Mouse (Mus musculus) hindbrain, embryonic 16.5 days (tissue): ENCODE data around the gene Rpp21. TPM values are rescaled to one million over a fixed set of nuclear protein-coding genes. Genes with fewer than 3 reads are reported as not detected.

Experiments used
- ATAC-seq: fragments of 200-750 bp; cut with Nextera tagmentation; 2 replicates; pipeline ENCODE4 v1.8.0; 2017; ENCODE audit warnings: moderate TSS enrichment, moderate library complexity
- H3K27ac ChIP-seq: fragments of 300-500 bp; sonication (generic); 2 replicates; pipeline ENCODE4 v1.5.1; 2014; ENCODE audit warnings: low read depth, mild to moderate bottlenecking, control low read depth, low read length, moderate library complexity
- H3K27me3 ChIP-seq: fragments of 300-500 bp; sonication (generic); replicated peaks from 2 replicates; pipeline ENCODE4 v1.6.1; 2014; ENCODE audit warnings: low read length; ENCODE audit not compliant: control insufficient read depth, insufficient read depth
- H3K36me3 ChIP-seq: fragments of 300-500 bp; sonication (generic); 2 replicates; pipeline ENCODE4 v1.6.1; 2014; ENCODE audit warnings: mild to moderate bottlenecking, low read length, moderate library complexity, mixed read lengths; ENCODE audit not compliant: control insufficient read depth, insufficient read depth
- H3K4me1 ChIP-seq: fragments of 300-500 bp; sonication (generic); 2 replicates; pipeline ENCODE4 v1.6.1; 2014; ENCODE audit warnings: low read depth, low read length; ENCODE audit not compliant: control insufficient read depth, insufficient read depth
- H3K4me2 ChIP-seq: fragments of 300-500 bp; sonication (generic); 2 replicates; pipeline ENCODE4 v1.6.1; 2014; ENCODE audit warnings: mild to moderate bottlenecking, low read length, control low read depth, moderate library complexity
- H3K4me3 ChIP-seq: fragments of 300-500 bp; sonication (generic); 2 replicates; pipeline ENCODE4 v1.5.1; 2014; ENCODE audit warnings: mild to moderate bottlenecking, low read length, control low read depth, moderate library complexity
- H3K9ac ChIP-seq: fragments of 300-500 bp; sonication (generic); 2 replicates; pipeline ENCODE4 v1.6.1; 2014; ENCODE audit warnings: low read depth, mild to moderate bottlenecking, control low read depth, low read length, moderate library complexity
- H3K9me3 ChIP-seq: fragments of 300-500 bp; sonication (generic); 2 replicates; pipeline ENCODE4 v1.6.1; 2014; ENCODE audit warnings: mild to moderate bottlenecking, low read length, moderate library complexity; ENCODE audit not compliant: control insufficient read depth
- WGBS: fragments of 180-500 bp; shearing (Covaris S2); extraction: QIAGEN DNeasy Blood & Tissue Kit; methylation state at CpG from one replicate; pipeline ENCODE4 v1.1.7; 2014; 5-methylcytosine and 5-hydroxymethylcytosine counted together
- polyA plus RNA-seq: library from polyadenylated mRNA; unstranded; fragments of >200 nt; fragmentation: Nextera tagmentation; extraction: Ambion mirVana; gene quantifications from 2 replicates; pipeline ENCODE4 v1.2.1, GENCODE M21; 2015

Rpp21 gene
- 117 and 131 TPM in 2 replicates for polyA plus RNA-seq

DNA sequence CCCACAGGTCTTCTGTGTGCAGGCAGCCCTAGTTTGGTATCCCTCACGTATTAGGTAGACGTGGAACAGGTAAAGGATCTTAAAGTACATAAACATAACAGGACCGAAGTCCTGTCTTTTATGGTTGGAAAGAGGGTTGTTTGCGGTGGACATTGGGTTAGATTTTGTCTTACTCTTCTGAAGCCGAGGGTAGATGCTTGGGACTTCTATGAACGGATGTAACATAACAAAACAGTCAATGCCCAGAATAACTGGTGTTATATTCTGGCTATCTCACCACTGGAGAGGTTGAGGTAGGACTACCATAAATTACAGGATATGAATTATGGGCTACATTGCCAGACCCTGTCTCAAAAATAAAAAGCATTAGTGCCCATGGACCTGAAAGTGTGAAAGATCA lies at the start of gene Rpp21:
TSS of gene Rpp21 (minus strand) at position 101 of the 400 bp plus-strand sequence.
- Histone ChIP-seq H3K4me2 (peak within 1 kb of the TSS; percentile 60), H3K9me3 (no peaks in the 10 kb centered on the region), H3K4me3 (peak within 1 kb of the TSS; percentile 78), H3K4me1 (peaks cover 5% of the 10 kb centered on the region), H3K27me3 (no peaks in the 10 kb centered on the region), H3K36me3 (peaks cover 19% of the 10 kb centered on the region), H3K9ac (peak within 1 kb of the TSS; percentile 90), H3K27ac (peak within 1 kb of the TSS; percentile 89)
- 0 out of 2 replicates have a peak, but pooled peaks have one; percentile 7 for ATAC-seq
- 54% methylated on average over 6 of the region's 6 CpGs for WGBS

DNA sequence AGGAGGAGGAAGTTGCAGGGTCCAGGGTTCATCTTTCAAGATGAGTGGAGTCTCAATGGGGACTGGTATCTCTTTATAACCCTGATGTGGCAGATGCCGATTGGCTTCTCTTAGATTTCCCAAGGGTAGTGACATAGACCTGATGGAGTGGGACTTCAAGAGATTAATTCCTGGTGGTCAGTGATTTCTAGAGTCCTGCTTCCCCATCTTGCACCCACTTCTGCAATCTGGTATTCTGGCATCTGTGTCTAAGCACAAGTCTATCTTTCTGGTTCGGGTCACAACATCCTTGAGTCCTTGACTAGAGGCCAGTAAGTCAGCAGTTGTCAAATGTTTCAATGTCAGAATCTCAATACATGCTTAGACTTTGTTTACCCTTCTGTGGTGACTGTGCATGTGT lies 28.5 kb upstream of the Rpp21 start, which contains the start of gene H2-M10.2:
TSS of gene H2-M10.2 (minus strand) at position 101 of the 400 bp plus-strand sequence.
- WGBS = 90% methylated on average over 2 of the region's 2 CpGs
- H3K27ac ChIP-seq = no peak within 1 kb of the TSS
- no peaks in the 10 kb centered on the region for H3K4me1 ChIP-seq
- H3K27me3 ChIP-seq = no peaks in the 10 kb centered on the region
- ATAC-seq = no peak
- H3K4me3 ChIP-seq = no peak within 1 kb of the TSS
- no peaks in the 10 kb centered on the region; the same call in 1 of the 2 replicates for H3K9me3 ChIP-seq
- no peak within 1 kb of the TSS for H3K4me2 ChIP-seq
- H3K36me3 ChIP-seq = peaks cover 5% of the 10 kb centered on the region
- H3K9ac ChIP-seq = no peak within 1 kb of the TSS

DNA sequence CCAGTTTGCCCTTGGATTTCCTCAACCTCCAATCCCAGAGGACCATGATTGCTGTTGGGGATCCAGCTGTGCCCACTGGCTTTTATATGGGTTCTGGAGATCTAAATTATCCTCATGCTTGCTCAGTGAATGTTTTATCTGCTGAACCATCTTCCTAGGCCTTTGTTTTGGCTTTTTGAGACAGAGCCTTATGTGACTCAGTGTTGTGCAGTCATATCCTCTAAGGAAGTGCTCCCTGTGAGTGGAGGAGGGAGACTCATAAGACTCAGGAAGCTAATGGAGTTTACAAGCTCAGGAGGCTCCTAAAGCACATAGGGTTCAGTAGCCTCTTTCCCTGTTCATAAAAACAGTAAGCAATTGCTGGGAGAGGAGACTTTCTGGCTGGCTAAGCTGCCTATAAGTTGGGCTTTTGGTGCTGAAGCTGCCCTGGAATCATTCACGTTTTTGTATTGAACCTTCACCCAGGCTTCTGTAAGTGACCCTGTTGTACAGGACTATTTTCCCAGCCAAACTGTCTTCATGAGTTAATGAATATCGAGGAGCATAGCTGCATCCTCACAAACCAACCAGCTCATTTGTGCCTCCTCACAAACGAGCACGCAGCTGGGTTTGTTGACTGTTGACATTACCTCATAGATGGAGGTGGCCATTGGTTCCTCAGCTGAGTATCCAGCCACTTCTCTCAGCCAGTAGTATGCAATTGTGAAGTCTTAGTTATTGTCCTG lies 23.8 kb upstream of the Rpp21 start:
- no peak for ATAC-seq
- Histone ChIP-seq H3K9ac (no peak overlapping the region), H3K36me3 (peaks cover 11% of the 10 kb centered on the region), H3K4me1 (no peaks in the 10 kb centered on the region), H3K27ac (no peak overlapping the region), H3K4me3 (no peak overlapping the region), H3K27me3 (no peaks in the 10 kb centered on the region), H3K4me2 (no peak overlapping the region), H3K9me3 (no peaks in the 10 kb centered on the region; the same call in 1 of the 2 replicates)
- 91% methylated on average over 4 of the region's 4 CpGs for WGBS

DNA sequence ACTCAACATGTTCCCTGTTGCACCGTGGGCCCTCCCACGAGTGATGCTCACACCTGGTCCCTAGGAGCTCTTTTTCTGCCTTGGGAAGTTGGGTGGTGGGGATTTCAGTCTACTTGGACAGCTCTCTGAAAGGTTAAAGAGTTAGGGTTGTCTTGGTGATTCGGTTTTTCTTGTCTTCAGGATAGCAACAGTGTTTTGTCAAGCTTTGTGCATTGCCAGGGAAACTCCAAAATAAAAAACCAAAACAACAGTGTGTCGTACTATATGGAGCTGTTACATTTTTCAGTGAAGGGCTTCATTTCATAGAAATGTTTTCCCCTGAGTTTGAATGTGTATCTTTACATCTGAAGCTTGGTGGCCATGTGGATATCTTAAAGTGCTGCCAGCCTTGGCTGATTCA lies 16.9 kb upstream of the Rpp21 start:
- Histone ChIP-seq H3K36me3 (0 out of 2 replicates have a peak, but pooled peaks cover 4% of the 10 kb centered on the region), H3K27me3 (no peaks in the 10 kb centered on the region), H3K4me1 (peaks cover 29% of the 10 kb centered on the region), H3K27ac (no peak overlapping the region), H3K9ac (no peak overlapping the region), H3K4me3 (no peak overlapping the region), H3K4me2 (no peak overlapping the region), H3K9me3 (no peaks in the 10 kb centered on the region)
- no peak for ATAC-seq
- 93% methylated on average over 4 of the region's 4 CpGs for WGBS

DNA sequence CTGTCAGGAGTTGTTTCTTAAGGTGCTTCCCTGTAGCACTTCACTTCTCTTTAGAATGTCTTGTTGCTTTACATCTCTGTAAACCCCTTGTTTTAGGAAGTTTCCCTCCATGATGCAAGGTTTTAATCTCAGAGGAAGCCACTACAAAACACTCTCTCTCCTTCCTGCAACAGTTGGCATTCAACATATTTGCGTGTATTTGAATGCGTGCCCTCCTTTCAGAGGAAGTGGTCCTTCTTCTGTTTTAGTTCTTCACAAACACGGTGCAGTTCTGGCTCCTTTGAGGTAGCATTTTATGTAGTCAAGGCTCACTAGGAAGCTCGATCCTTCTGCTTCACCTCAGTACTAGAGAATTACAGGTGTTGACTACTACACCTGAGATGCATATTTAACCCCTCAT lies 15.9 kb upstream of the Rpp21 start:
- ATAC-seq = no peak
- WGBS = 90% methylated on average over 4 of the region's 4 CpGs
- 0 out of 2 replicates have a peak, but pooled peaks cover 4% of the 10 kb centered on the region for H3K36me3 ChIP-seq
- peaks cover 30% of the 10 kb centered on the region for H3K4me1 ChIP-seq
- no peaks in the 10 kb centered on the region for H3K27me3 ChIP-seq
- no peak overlapping the region for H3K4me2 ChIP-seq
- no peak overlapping the region for H3K9ac ChIP-seq
- H3K27ac ChIP-seq = no peak overlapping the region
- no peaks in the 10 kb centered on the region for H3K9me3 ChIP-seq
- H3K4me3 ChIP-seq = no peak overlapping the region

DNA sequence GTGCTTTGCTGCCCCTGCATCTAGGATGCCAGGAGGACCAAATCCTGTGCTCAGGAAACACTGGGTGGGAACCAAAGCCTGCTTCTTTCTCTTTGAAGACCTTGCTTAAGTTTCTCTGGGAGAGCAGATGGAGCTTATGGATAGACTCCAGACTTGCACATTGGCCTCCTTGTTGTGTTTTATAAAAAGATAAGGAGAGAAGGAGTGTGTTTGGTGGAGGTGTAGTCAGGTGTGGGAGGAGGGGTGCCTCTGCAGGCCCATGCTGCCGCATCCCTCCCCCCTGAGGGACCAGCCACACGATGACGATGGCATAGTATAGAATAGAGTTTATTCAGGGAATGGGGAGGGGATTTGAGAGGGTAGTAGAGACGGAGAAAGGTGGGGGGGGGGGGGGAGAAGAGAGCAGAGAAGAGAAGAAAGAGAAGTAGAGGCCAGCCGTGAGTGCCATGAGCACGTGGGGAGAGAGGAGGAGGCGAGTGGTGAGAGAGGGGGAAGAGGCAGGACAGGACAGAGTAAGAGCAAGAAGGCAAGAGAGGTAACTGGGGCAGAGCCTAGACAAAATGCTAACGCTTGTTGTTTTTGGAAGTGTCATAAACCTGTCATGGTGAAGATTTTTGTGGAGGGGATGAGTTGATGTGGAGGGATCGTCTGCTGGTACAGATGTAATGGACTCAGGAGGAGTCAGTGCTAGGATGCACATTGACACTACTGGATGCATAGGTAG lies 14.9 kb upstream of the Rpp21 start:
- no peaks in the 10 kb centered on the region for H3K27me3 ChIP-seq
- H3K36me3 ChIP-seq = 0 out of 2 replicates have a peak, but pooled peaks cover 8% of the 10 kb centered on the region
- peak overlapping the region; percentile 95 for H3K4me3 ChIP-seq
- no peak overlapping the region for H3K27ac ChIP-seq
- peaks cover 30% of the 10 kb centered on the region for H3K4me1 ChIP-seq
- no peaks in the 10 kb centered on the region for H3K9me3 ChIP-seq
- peak overlapping the region; percentile 86 for H3K4me2 ChIP-seq
- peak overlapping the region; percentile 96 for H3K9ac ChIP-seq
- no peak for ATAC-seq
- 82% methylated on average over 9 of the region's 9 CpGs for whole genome bisulfite sequencing

DNA sequence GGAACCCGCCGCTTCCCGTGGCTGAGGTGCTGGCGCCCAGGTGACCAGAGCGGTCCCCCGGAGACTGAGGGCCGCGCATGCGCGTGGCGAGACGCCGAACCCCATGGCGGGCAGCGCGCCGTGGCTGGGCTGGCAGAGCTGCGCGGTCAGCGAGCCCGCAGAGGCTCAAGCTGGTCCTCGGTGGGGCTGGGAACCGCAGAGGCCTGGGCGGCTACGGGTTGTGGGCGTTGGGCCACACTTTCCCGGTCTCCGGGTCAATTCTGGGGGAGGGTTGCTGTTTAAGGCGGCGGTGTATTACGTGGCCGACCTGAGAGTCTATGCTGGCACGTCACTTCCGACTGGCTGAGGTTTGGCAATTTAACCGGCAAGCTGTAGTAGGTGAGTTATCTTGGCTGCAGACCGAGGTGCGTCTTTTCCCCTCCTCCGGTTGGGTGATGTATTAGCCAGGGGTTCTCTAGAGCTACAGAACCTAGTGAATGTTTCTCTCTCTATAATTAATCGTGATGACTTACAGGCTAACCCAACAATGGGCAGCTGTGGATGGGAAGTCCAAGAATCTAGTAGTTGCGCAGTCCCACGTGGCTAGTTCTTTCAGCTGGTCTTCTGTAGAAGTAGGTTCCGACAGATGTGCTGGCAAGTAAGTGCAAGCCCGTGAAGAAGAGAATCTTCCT lies 13.9 kb upstream of the Rpp21 start, which contains the start of gene Trim39:
TSS of gene Trim39 (minus strand) at position 662 of the 671 bp plus-strand sequence.
- peaks cover 30% of the 10 kb centered on the region for H3K4me1 ChIP-seq
- peak within 1 kb of the TSS; percentile 92 for H3K4me2 ChIP-seq
- peak within 1 kb of the TSS; percentile 99 for H3K27ac ChIP-seq
- H3K36me3 ChIP-seq = peaks cover 13% of the 10 kb centered on the region
- H3K27me3 ChIP-seq = no peaks in the 10 kb centered on the region
- H3K9me3 ChIP-seq = no peaks in the 10 kb centered on the region
- peak within 1 kb of the TSS; percentile 96 for H3K9ac ChIP-seq
- 2% methylated on average over 39 of the region's 43 CpGs for WGBS
- peak within 1 kb of the TSS; percentile 95 for H3K4me3 ChIP-seq
- peak; percentile 88 for ATAC-seq

DNA sequence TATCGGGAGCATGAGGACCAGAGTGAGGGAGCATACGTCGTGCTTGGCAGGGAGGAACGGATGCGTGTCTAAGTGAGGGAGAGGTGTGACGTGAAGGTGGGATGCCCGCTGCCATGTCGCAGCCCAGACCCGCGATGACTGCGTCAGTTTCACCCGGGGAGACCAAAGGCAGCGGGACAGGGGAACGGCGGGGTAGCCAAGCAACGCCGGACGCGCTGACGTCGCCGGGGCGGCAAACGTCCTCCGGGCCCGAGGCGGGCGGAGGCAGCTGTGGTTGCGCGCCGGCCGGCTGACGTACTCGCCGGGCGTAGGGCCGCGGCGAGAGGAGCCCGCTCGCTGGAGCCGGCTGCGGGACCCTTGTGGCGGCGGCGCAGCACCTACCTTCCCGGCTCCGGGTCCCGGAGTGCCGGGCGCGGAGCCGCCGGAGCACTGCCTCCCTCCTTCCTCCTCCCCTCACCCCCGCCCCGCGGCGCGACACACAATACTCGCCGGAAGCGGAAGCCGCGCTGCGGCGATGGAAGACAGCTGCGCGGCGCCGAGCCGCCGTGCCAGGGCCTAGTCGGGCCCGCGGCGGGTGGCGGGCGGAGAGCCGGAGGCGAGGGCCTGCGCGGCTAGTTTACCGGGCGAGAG lies 13.2 kb upstream of the Rpp21 start:
- Histone ChIP-seq H3K4me3 (peak overlapping the region; percentile 95), H3K9ac (peak overlapping the region; percentile 96), H3K27ac (peak overlapping the region; percentile 99), H3K36me3 (peaks cover 13% of the 10 kb centered on the region), H3K4me1 (peaks cover 30% of the 10 kb centered on the region), H3K9me3 (no peaks in the 10 kb centered on the region), H3K27me3 (no peaks in the 10 kb centered on the region), H3K4me2 (peak overlapping the region; percentile 92)
- ATAC-seq = peak; percentile 93
- under 1% methylated on average over 58 of the region's 84 CpGs for WGBS
